Mouse (Mus musculus) lung, postnatal 0 days (tissue): ENCODE data around the gene Gm5129.

Experiments
- CTCF ChIP-seq: IDR thresholded peaks from 2 replicates; pipeline ENCODE4 v1.5.1; 2016; ENCODE audit warnings: antibody characterized with exemption, mild to moderate bottlenecking
- EP300 ChIP-seq: IDR thresholded peaks from 2 replicates; pipeline ENCODE4 v1.6.1; 2016; ENCODE audit warnings: antibody characterized with exemption, mild to moderate bottlenecking, control low read depth

- TF ChIP-seq CTCF (no peak), EP300 (no peak)
These were observed 765 bp downstream of the Gm5129 start for GRCm38 (mm10) chr5:29734831-29735510.
